Mouse (Mus musculus) left cerebral cortex, postnatal 25 days (tissue): Measurements from ENCODE around the gene Cnga4. TPM values are rescaled to one million over a fixed set of nuclear protein-coding genes. Genes with fewer than 3 reads are reported as not detected.
A peak's percentile ranks its signal among the peaks of the same experiment; 100 is the strongest.
"Not testable (repeated sequence)": the region's sequence is repeated elsewhere in the genome, so short reads cannot be mapped to it uniquely, and the experiment has no call there.

Source experiments
- DNase-seq, 2 experiments: peaks; one replicate each; pipeline ENCODE4 v3.0.0; 2022; ENCODE audit warnings: low spot score in 2 of 2, mixed read lengths in 1 of 2
- intact Hi-C: fragments of 180-260 bp; cut with DNase I; formaldehyde crosslinking; loops from one replicate; pipeline ENCODE4 v1.15.1; 2025
- total RNA-seq, 2 experiments: library from RNA; stranded (reverse); gene quantifications; 2 replicates each; pipeline ENCODE4 v1.2.3; 2021

Cnga4 gene
- 1 to 10 TPM in 1 of 2 experiments, under 1 TPM in 1; 0.89 to 1.1 TPM for total RNA-seq

DNA sequence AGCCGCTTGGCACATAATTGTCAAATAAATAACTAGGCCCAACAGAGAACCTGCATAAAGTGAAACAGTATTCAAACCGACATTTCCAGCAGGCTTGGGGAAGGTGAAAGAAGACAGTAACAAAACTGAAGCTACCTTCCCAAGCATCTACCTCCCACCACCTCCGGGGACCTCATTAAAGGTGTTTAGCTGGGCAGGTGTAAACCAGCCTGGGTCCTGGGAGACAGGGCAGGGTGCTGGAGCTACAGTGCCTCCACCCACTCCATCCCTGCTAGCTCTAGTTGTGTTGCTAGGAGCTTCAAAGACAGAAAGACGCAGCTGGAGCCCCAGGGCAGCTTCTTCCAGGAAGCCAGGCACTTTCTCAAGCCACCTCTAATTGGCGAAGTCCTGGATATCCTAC lies at the start of gene Cnga4:
Gene Cnga4 (plus strand): TSS at position 301 of the 400 bp plus-strand sequence.
- intact Hi-C loops, result loop anchor here (5.0 kb wide), 1 partner anchor 228 kb away; the partner anchor contains the start of gene Trim3
- no peak for DNase-seq

DNA sequence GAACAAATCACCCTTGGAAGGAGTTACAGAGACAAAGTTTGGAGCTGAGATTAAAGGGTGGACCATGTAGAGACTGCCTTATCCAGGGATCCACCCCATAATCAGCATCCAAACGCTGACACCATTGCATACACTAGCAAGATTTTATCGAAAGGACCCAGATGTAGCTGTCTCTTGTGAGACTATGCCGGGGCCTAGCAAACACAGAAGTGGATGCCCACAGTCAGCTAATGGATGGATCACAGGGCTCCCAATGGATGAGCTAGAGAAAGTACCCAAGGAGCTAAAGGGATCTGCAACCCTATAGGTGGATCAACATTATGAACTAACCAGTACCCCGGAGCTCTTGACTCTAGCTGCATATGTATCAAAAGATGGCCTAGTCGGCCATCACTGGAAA lies 48.3 kb upstream of the Cnga4 start:
- intact Hi-C loops, DNase-seq: not testable (repeated sequence)

DNA sequence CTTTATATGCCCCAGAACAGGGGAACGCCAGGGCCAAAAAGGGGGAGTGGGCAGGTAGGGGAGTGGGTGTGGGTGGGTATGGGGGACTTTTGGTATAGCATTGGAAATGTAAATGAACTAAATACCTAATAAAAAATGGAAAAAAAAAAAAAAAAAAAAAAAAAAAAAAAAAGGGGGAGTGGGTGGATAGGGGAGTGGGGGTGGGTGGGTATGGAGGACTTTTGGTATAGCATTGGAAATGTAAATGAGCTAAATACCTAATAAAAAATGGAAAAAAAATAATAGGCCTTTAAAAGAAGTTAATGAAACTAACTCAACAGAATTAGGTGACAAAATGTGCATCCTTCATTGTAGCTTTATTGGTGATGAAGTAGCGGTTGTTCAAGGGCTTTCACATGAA lies 47.9 kb upstream of the Cnga4 start:
- intact Hi-C loops, DNase-seq: not testable (repeated sequence)

- intact Hi-C loops, result no loop called here
- DNase-seq, result no peak
Observed at GRCm38 (mm10) chr7:105361713-105362112, 42.7 kb upstream of the Cnga4 start.

DNA sequence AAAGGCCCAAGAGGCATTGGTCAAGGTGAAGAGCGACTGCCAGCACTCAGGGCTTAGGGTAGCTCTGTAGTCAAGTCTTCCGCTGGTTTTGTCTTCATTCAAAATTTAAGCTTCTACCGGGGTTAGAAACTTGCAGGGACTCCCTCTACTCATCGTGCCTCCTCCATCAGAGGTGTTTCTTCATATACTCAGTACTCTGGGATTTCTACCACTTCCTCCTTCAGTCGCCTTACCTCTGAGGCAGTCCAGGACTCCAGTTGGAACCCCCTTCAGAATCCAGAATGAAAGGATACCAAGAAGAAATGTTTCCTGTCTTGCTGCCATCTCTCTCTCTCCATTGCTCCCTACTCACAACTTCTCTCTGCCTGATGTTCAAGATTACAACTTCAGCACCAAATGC lies 37.1 kb upstream of the Cnga4 start:
- DNase-seq, result no peak
- intact Hi-C loops, result no loop called here

- intact Hi-C loops, result no loop called here
- DNase-seq, result no peak
Observed at GRCm38 (mm10) chr7:105367930-105368329, 36.4 kb upstream of the Cnga4 start, which contains the start of gene Olfr692. Olfr692 (plus strand) TSS chr7:105368230.

GRCm38 (mm10) chr7:105368521-105368920 lies 35.8 kb upstream of the Cnga4 start:
- intact Hi-C loops, result no loop called here
- DNase-seq, result no peak

GRCm38 (mm10) chr7:105372912-105373311 lies 31.5 kb upstream of the Cnga4 start:
- intact Hi-C loops, result no loop called here
- DNase-seq, result no peak

GRCm38 (mm10) chr7:105373509-105373908 lies 30.9 kb upstream of the Cnga4 start:
- DNase-seq, result no peak
- intact Hi-C loops, result no loop called here

DNA sequence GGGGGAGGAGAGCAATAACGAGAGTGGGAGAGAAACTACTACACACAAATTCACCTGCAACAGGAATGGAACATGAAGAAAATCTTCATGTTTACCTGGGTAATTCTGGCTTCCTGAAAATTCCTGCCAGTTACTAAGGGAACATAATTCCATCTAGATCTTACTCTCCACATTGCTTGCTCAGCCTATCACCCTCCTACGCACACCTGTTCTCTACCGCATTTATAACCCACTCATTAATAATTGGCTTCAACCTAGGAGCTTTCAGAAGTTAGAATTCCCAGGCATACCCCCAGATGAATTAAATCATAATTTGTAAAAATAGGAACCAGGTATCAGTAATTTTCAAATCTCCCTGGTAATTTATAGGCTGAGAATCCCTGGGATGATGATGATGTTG lies 30.4 kb upstream of the Cnga4 start:
- peak in 1 of 2 experiments; percentile 17 for DNase-seq
- intact Hi-C loops, result no loop called here

- DNase-seq, result no peak
- intact Hi-C loops, result no loop called here
Observed at GRCm38 (mm10) chr7:105374866-105375265, 29.5 kb upstream of the Cnga4 start, which contains the start of gene Gm5901. Gm5901 (plus strand) TSS chr7:105375038.

DNA sequence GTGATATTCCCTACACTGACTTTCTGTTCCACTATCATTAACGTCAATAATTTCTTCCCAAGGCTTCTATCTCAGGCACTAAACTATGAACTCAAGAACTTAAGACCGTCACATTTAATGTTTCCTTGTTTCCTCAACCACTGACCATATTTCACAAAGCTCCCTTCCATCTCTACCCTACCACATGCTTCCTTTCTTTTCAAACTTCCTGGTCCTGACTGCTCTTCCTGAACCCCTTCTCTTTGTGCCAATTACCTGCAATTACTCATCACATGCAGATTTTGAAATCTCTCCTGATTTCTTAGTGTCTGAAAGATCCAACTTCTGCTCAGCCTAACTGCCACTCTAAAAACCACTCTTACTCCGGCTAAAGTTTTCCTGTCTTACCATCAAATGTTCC lies 24.0 kb upstream of the Cnga4 start:
- no peak for DNase-seq
- intact Hi-C loops, result no loop called here

- intact Hi-C loops, result no loop called here
- no peak for DNase-seq
Observed at GRCm38 (mm10) chr7:105387696-105388095, 16.7 kb upstream of the Cnga4 start.

- intact Hi-C loops, result no loop called here
- DNase-seq, result no peak
Observed at GRCm38 (mm10) chr7:105390236-105390635, 14.1 kb upstream of the Cnga4 start.

GRCm38 (mm10) chr7:105394606-105395005 lies 9.8 kb upstream of the Cnga4 start:
- intact Hi-C loops, result no loop called here
- no peak for DNase-seq

- intact Hi-C loops, result no loop called here
- DNase-seq, result no peak
Observed at GRCm38 (mm10) chr7:105395131-105395820, 9.1 kb upstream of the Cnga4 start.

DNA sequence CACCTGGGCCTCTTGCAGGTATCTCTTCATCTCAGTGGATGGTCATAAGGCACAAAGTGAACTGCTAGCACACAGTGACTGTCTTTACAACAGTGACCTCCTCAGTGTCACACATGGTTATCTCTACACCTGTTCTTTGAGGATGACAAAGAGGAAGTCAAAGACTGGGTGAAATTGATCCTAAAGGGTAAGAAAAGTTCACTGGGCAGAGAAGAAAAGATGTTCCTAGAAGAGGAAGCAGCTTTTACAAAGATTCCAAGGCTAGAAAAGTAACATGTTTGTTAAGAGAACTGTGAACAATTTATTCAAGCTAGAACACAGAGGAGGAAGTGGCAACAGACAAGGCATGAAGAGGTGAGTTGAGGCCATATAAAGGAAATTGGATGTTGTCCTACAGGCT lies 8.2 kb upstream of the Cnga4 start:
- intact Hi-C loops, result no loop called here
- DNase-seq, result no peak

DNA sequence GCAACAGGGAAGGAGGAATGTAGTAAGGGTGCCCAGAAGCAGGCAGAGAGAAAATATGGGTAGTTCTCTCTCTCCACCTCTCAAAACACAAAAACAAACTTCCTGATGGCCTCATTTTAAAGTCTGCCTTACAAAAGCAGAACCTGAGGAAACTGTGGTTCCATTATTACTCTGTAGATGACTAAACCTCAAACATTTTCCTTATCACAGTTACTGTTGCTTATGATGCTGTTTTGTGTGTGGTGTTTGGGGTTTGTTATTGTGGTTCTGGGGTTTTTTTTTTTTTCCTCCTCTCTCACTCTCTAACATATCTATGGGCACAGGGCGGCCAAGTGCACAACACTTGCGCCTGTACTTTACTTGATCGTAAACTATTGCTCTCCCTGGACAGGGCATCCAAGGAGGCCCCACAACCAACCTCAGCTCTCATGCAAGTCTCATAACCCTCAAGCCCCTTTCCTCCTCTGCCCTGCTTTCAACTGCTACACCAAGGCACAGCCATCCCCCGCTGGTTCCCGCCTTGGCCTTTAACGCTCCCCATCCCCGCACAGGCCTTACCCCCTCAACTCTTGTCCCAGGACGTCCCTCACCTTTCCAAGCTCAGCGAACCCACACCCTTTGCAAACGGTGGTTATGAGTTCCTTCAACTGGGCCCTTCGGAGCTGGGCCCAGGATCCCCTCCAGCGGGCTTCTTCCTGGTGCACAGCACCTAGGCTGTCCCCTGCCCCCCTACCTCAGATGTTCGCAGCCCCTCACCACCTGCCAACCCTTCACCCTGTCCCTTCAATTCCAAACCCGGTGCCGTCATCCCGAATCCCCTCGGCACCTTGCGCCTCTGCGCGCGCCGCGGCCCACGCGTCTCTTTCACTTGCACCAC lies 5.1 kb upstream of the Cnga4 start:
- intact Hi-C loops, result no loop called here
- peak in 1 of 2 experiments; percentile 13 for DNase-seq

- intact Hi-C loops, result loop anchor here (5.0 kb wide), 1 partner anchor 232 kb away; the partner anchor contains the start of gene Trim3
- DNase-seq, result peak; percentile 99 to 100
Observed at GRCm38 (mm10) chr7:105399935-105400624, 4.3 kb upstream of the Cnga4 start, which contains the start of gene Fam160a2. Fam160a2 (minus strand) TSS chr7:105400054.

DNA sequence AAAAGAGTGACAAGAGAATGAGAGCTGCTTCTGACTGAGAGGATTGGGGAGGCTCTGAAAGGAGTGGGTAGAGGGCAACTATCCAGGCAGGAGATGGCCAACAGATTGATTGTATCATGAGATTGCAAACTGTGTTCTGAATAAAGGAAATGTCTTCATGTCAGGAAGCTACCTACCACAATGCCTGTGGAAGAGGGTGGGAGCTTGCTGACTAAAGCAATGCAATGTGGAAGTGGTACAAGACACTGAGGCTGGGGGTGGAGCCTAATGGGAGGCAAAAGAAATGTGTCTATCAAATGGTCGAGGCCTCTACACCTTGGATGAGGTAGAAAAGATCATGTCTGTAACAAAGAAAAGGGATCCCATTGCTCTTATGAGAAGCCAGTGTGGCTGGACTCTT lies 2.0 kb downstream of the Cnga4 start:
- intact Hi-C loops, result no loop called here
- no peak for DNase-seq
